Mouse (Mus musculus) limb, embryonic 14.5 days (tissue): Measurements from ENCODE around the gene Gm27029. TPM values are rescaled to one million over a fixed set of nuclear protein-coding genes. Genes with fewer than 3 reads are reported as not detected.

Source experiments
- ATAC-seq: fragments of 200-750 bp; cut with Nextera tagmentation; 2 replicates; pipeline ENCODE4 v1.8.0; 2017; ENCODE audit warnings: low read depth, moderate number of reproducible peaks, moderate TSS enrichment; ENCODE audit not compliant: low FRiP score
- DNase-seq: peaks from one replicate; pipeline ENCODE4 v3.0.0-alpha.2; 2015; ENCODE audit warnings: low spot score
- H3K27ac ChIP-seq: fragments of 300-500 bp; sonication (generic); replicated peaks from 2 replicates; pipeline ENCODE4 v1.5.1; 2014; ENCODE audit warnings: low read depth, mild to moderate bottlenecking, low read length, moderate library complexity, mixed read lengths
- H3K27me3 ChIP-seq: fragments of 300-500 bp; sonication (generic); 2 replicates; pipeline ENCODE4 v1.6.1; 2014; ENCODE audit warnings: low read length, mixed read lengths; ENCODE audit not compliant: control insufficient read depth, insufficient read depth
- H3K36me3 ChIP-seq: fragments of 300-500 bp; sonication (generic); 2 replicates; pipeline ENCODE4 v1.6.1; 2014; ENCODE audit warnings: mild to moderate bottlenecking, low read length, moderate library complexity, mixed read lengths; ENCODE audit not compliant: control insufficient read depth, insufficient read depth
- H3K4me1 ChIP-seq: fragments of 300-500 bp; sonication (generic); 2 replicates; pipeline ENCODE4 v1.6.1; 2014; ENCODE audit warnings: antibody characterized with exemption, low read length, mixed read lengths; ENCODE audit not compliant: control insufficient read depth, insufficient read depth
- H3K4me2 ChIP-seq: fragments of 300-500 bp; sonication (generic); replicated peaks from 2 replicates; pipeline ENCODE4 v1.6.1; 2014; ENCODE audit warnings: low read depth, mild to moderate bottlenecking, low read length, moderate library complexity; ENCODE audit not compliant: severe bottlenecking
- H3K4me3 ChIP-seq: fragments of 300-500 bp; sonication (generic); replicated peaks from 2 replicates; pipeline ENCODE4 v1.5.1; 2014; ENCODE audit warnings: low read length
- H3K9ac ChIP-seq: fragments of 300-500 bp; sonication (generic); 2 replicates; pipeline ENCODE4 v1.6.1; 2014; ENCODE audit warnings: mild to moderate bottlenecking, low read depth, low read length, moderate library complexity; ENCODE audit not compliant: severe bottlenecking
- H3K9me3 ChIP-seq: fragments of 300-500 bp; sonication (generic); 2 replicates; pipeline ENCODE4 v1.6.1; 2016; ENCODE audit warnings: low read length; ENCODE audit not compliant: control insufficient read depth
- POLR2A ChIP-seq: fragments of 200-500 bp; IDR thresholded peaks from 2 replicates; pipeline ENCODE4 v1.8.0; 2012; ENCODE audit warnings: inconsistent platforms, mild to moderate bottlenecking, moderate library complexity, borderline replicate concordance; ENCODE audit not compliant: insufficient read depth, insufficient read length; ENCODE audit errors: extremely low read depth
- WGBS: fragments of 180-500 bp; shearing (Covaris S2); extraction: QIAGEN DNeasy Blood & Tissue Kit; methylation state at CpG from one replicate; pipeline ENCODE4 v1.1.7; 2014; 5-methylcytosine and 5-hydroxymethylcytosine counted together
- polyA plus RNA-seq, 2 experiments: library from polyadenylated mRNA; depleted of rRNA in 1 of 2; stranded (reverse) in 1 of 2; unstranded in 1 of 2; fragments of >200 nt; fragmentation: Nextera tagmentation in 1 of 2; extraction: Ambion mirVana in 1 of 2; gene quantifications; 2 replicates each; pipeline versions ENCODE4 v1.2.1 to v1.2.3; 2012 to 2014

The Gm27029 gene
- polyA plus RNA-seq, 2 experiments: 4.2 to 12.1 TPM

- H3K36me3 ChIP-seq: peaks cover 15% of the 10 kb centered on the region
- H3K27me3 ChIP-seq: no peaks in the 10 kb centered on the region
- H3K9me3 ChIP-seq: no peaks in the 10 kb centered on the region
- H3K27ac ChIP-seq: peak within 1 kb of the TSS; percentile 76
- no peak for TF ChIP-seq POLR2A
- WGBS: 1% methylated on average over 59 of the region's 60 CpGs
- H3K4me1 ChIP-seq: peaks cover 24% of the 10 kb centered on the region
- H3K4me3 ChIP-seq: peak within 1 kb of the TSS; percentile 82
- peak within 1 kb of the TSS; percentile 90 for H3K4me2 ChIP-seq
- H3K9ac ChIP-seq: peak within 1 kb of the TSS; percentile 64
- peak; percentile 51 for ATAC-seq
- peak; percentile 57 for DNase-seq
Observed at GRCm38 (mm10) chr11:101465869-101466551, 41.4 kb upstream of the Gm27029 start, which contains the start of gene Vat1. TSS of gene Vat1 (minus strand) at chr11:101466230.

GRCm38 (mm10) chr11:101465101-101465868 is 40.7 kb upstream of the Gm27029 start:
- H3K4me3 ChIP-seq: peak overlapping the region; percentile 82
- TF ChIP-seq POLR2A: no peak
- ATAC-seq (peak; percentile 58), DNase-seq (peak; percentile 75)
- WGBS: under 1% methylated on average over 49 of the region's 51 CpGs
- peak overlapping the region; percentile 64 for H3K9ac ChIP-seq
- peaks cover 24% of the 10 kb centered on the region for H3K4me1 ChIP-seq
- H3K27me3 ChIP-seq: no peaks in the 10 kb centered on the region
- peaks cover 22% of the 10 kb centered on the region for H3K36me3 ChIP-seq
- no peaks in the 10 kb centered on the region for H3K9me3 ChIP-seq
- peak overlapping the region; percentile 76 for H3K27ac ChIP-seq
- H3K4me2 ChIP-seq: peak overlapping the region; percentile 90

- H3K9me3 ChIP-seq: no peaks in the 10 kb centered on the region
- H3K4me2 ChIP-seq: peak within 1 kb of the TSS; percentile 90
- WGBS: 8% methylated on average over 12 of the region's 12 CpGs
- H3K4me1 ChIP-seq: peaks cover 24% of the 10 kb centered on the region
- ATAC-seq: 0 out of 2 replicates have a peak, but pooled peaks have one; percentile 0
- no peaks in the 10 kb centered on the region for H3K27me3 ChIP-seq
- H3K27ac ChIP-seq: peak within 1 kb of the TSS; percentile 76
- peak within 1 kb of the TSS; percentile 82 for H3K4me3 ChIP-seq
- peak within 1 kb of the TSS; percentile 64 for H3K9ac ChIP-seq
- no peak for TF ChIP-seq POLR2A
- H3K36me3 ChIP-seq: peaks cover 31% of the 10 kb centered on the region
- peak; percentile 20 for DNase-seq
Observed at GRCm38 (mm10) chr11:101464211-101465100, 39.9 kb upstream of the Gm27029 start, which contains the start of gene Rnd2. TSS of gene Rnd2 (plus strand) at chr11:101464999.

- Histone ChIP-seq H3K9ac (no peak overlapping the region), H3K27ac (no peak overlapping the region), H3K4me1 (peaks cover 17% of the 10 kb centered on the region), H3K36me3 (peaks cover 46% of the 10 kb centered on the region), H3K4me2 (no peak overlapping the region), H3K9me3 (no peaks in the 10 kb centered on the region), H3K27me3 (no peaks in the 10 kb centered on the region), H3K4me3 (no peak overlapping the region)
- 35% methylated on average over 13 of the region's 13 CpGs for WGBS
- ATAC-seq (no peak), DNase-seq (no peak)
- TF ChIP-seq POLR2A: no peak
Observed at GRCm38 (mm10) chr11:101462583-101463440, 38.2 kb upstream of the Gm27029 start.
